Mouse (Mus musculus) megakaryocyte, embryonic 14.5 days (primary cell): ENCODE measurements around the gene Agxt. TPM values are rescaled to one million over a fixed set of nuclear protein-coding genes. Genes with fewer than 3 reads are reported as not detected.

Experiments used
- H3K27me3 ChIP-seq: replicated peaks from 2 replicates; pipeline ENCODE3; 2012; ENCODE audit warnings: inconsistent platforms
- H3K36me3 ChIP-seq: replicated peaks from 2 replicates; pipeline ENCODE3; 2012; ENCODE audit warnings: low read length, inconsistent platforms, mixed read lengths
- H3K4me1 ChIP-seq: 2 replicates; pipeline ENCODE4 v1.6.1; 2012; ENCODE audit warnings: inconsistent platforms
- H3K4me3 ChIP-seq: replicated peaks from 2 replicates; pipeline ENCODE3; 2012; ENCODE audit warnings: moderate library complexity, mild to moderate bottlenecking, inconsistent platforms
- H3K9me3 ChIP-seq: 2 replicates; pipeline ENCODE4 v1.6.1; 2012; ENCODE audit warnings: inconsistent platforms
- FLI1 ChIP-seq: IDR thresholded peaks from 2 replicates; pipeline ENCODE4 v1.6.1; 2012; ENCODE audit warnings: low read length, inconsistent platforms, mixed read lengths
- GATA1 ChIP-seq: IDR thresholded peaks from 3 replicates; pipeline ENCODE4 v1.6.1; 2012; ENCODE audit warnings: mixed read lengths, low read length, inconsistent platforms, borderline replicate concordance
- polyA plus RNA-seq: library from polyadenylated mRNA; stranded (reverse); fragments of >175 nt; gene quantifications from 2 replicates; pipeline ENCODE4 v1.2.3, GENCODE M21; 2012; ENCODE audit warnings: low replicate concordance; ENCODE audit not compliant: insufficient read depth

The Agxt gene
- polyA plus RNA-seq, 1 experiment, result not detected

DNA sequence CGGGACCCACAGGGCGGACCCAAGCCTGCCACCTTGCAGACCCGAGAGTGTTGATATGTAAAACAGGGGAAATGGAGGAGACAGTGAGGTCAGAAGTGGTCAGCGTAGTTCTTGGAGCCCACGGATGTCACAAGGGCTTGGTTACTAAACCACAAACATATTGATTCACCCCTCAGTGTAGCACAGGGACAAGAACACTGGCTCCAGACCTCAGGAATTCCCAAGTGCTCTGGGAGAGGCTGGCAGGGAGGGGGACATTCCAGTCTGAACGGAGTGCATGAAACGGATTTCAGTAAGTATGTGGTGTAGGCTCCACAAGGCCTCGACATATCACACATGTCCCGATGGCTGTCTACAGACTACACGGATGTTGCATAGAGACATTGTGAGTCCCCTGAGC, 26.9 kb downstream of the Agxt start:
- Histone ChIP-seq H3K4me3 (no peak overlapping the region), H3K36me3 (no peaks in the 10 kb centered on the region), H3K9me3 (no peaks in the 10 kb centered on the region), H3K4me1 (peaks cover 4% of the 10 kb centered on the region; the same call in 1 of the 2 replicates), H3K27me3 (peaks cover 65% of the 10 kb centered on the region)
- TF ChIP-seq GATA1, result no peak
- no peak for TF ChIP-seq FLI1

DNA sequence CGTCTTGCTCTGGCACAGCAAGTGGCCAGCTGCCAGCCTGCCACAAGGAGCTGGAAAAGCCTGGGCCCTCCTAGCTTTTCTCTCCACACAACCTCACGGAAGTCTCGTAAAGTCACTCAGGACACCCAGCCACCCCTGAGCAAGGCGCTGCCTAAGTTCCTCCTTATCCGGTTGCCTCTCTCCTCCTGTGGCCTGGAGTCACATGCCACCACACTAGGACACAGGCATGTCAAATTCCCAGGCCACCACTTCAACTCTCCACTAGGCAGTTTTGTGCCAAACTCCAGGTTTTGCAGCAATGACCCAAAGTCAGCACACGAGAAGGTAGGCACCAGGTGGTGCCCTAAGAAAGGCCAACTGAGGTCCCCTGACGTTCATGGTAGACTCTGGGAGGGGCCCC, 27.5 kb downstream of the Agxt start:
- H3K4me3 ChIP-seq, result no peak overlapping the region
- TF ChIP-seq FLI1, result no peak
- TF ChIP-seq GATA1, result no peak
- no peaks in the 10 kb centered on the region for H3K9me3 ChIP-seq
- H3K36me3 ChIP-seq, result no peaks in the 10 kb centered on the region
- peaks cover 4% of the 10 kb centered on the region; the same call in 1 of the 2 replicates for H3K4me1 ChIP-seq
- H3K27me3 ChIP-seq, result peaks cover 63% of the 10 kb centered on the region

DNA sequence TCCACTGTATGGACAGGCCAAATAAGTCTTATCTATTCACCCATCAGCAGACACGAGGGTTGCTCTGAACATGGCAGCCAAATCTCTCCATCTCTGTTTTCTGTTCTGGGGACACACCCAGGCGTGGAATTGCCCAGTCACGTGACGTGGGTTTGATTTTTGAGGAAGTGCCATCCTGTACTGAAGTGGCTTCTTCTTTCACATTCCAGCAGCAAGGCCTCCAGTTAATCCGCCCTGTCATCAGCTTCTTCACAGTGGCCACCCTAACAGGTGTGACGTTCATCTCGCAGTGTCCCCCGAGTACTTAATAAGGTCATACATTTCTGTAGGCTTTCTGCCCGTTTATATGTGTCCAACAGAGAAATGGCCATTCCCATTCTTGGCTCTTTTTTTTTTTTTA, 30.4 kb downstream of the Agxt start:
- no peak for TF ChIP-seq GATA1
- peaks cover 4% of the 10 kb centered on the region; the same call in 1 of the 2 replicates for H3K4me1 ChIP-seq
- no peaks in the 10 kb centered on the region for H3K36me3 ChIP-seq
- H3K27me3 ChIP-seq, result peaks cover 70% of the 10 kb centered on the region
- H3K9me3 ChIP-seq, result no peaks in the 10 kb centered on the region
- H3K4me3 ChIP-seq, result no peak overlapping the region

- no peak overlapping the region for H3K4me3 ChIP-seq
- peaks cover 4% of the 10 kb centered on the region; the same call in 1 of the 2 replicates for H3K4me1 ChIP-seq
- TF ChIP-seq FLI1, result no peak
- TF ChIP-seq GATA1, result no peak
- H3K27me3 ChIP-seq, result peaks cover 68% of the 10 kb centered on the region
- H3K36me3 ChIP-seq, result no peaks in the 10 kb centered on the region
- no peaks in the 10 kb centered on the region for H3K9me3 ChIP-seq
Observed at GRCm38 (mm10) chr1:93166346-93167079, 31.5 kb downstream of the Agxt start.

GRCm38 (mm10) chr1:93168295-93168775, 33.3 kb downstream of the Agxt start, which contains the start of gene Crocc2:
Crocc2 (plus strand) TSS chr1:93168725.
- Histone ChIP-seq H3K36me3 (no peaks in the 10 kb centered on the region), H3K27me3 (peaks cover 72% of the 10 kb centered on the region), H3K4me1 (peaks cover 6% of the 10 kb centered on the region), H3K9me3 (no peaks in the 10 kb centered on the region), H3K4me3 (no peak within 1 kb of the TSS)
- TF ChIP-seq GATA1 (no peak), FLI1 (no peak)

- Histone ChIP-seq H3K4me1 (peaks cover 12% of the 10 kb centered on the region), H3K36me3 (no peaks in the 10 kb centered on the region), H3K27me3 (peaks cover 83% of the 10 kb centered on the region), H3K4me3 (no peak overlapping the region), H3K9me3 (no peaks in the 10 kb centered on the region)
- TF ChIP-seq GATA1, result no peak
- no peak for TF ChIP-seq FLI1
Observed at GRCm38 (mm10) chr1:93173665-93174064, 38.6 kb downstream of the Agxt start.

GRCm38 (mm10) chr1:93174399-93174798, 39.4 kb downstream of the Agxt start:
- no peak for TF ChIP-seq GATA1
- no peak for TF ChIP-seq FLI1
- peaks cover 12% of the 10 kb centered on the region for H3K4me1 ChIP-seq
- no peaks in the 10 kb centered on the region for H3K36me3 ChIP-seq
- peaks cover 84% of the 10 kb centered on the region for H3K27me3 ChIP-seq
- no peaks in the 10 kb centered on the region for H3K9me3 ChIP-seq
- no peak overlapping the region for H3K4me3 ChIP-seq

DNA sequence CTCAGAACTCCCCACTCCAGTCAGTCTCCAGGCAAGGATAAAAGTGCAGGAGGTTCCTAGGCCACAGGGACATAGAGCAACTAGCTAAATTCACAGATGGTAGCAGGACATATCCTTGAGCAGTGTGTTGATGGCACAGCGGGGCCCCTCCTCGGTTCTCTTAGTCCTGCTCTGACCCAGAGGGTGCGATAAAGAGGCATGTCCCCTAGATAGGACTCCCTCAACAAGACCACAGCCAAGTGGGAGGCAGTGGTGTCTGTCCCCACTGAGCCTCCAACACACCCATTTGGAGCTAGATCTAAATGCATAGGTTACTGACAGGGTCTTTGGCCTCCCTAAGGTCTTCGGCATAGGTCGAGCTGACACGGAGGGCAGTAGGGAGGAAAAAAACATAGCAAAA, 40.8 kb downstream of the Agxt start:
- H3K36me3 ChIP-seq, result no peaks in the 10 kb centered on the region
- no peak overlapping the region for H3K4me3 ChIP-seq
- H3K27me3 ChIP-seq, result peaks cover 87% of the 10 kb centered on the region
- TF ChIP-seq FLI1 (no peak), GATA1 (no peak)
- no peaks in the 10 kb centered on the region for H3K9me3 ChIP-seq
- peaks cover 12% of the 10 kb centered on the region for H3K4me1 ChIP-seq

GRCm38 (mm10) chr1:93176525-93177332, 41.7 kb downstream of the Agxt start:
- peaks cover 88% of the 10 kb centered on the region for H3K27me3 ChIP-seq
- TF ChIP-seq FLI1 (no peak), GATA1 (no peak)
- H3K4me1 ChIP-seq, result peaks cover 12% of the 10 kb centered on the region
- no peak overlapping the region for H3K4me3 ChIP-seq
- H3K36me3 ChIP-seq, result no peaks in the 10 kb centered on the region
- no peaks in the 10 kb centered on the region for H3K9me3 ChIP-seq

GRCm38 (mm10) chr1:93182281-93182680, 47.2 kb downstream of the Agxt start:
- H3K36me3 ChIP-seq, result no peaks in the 10 kb centered on the region
- H3K4me1 ChIP-seq, result no peaks in the 10 kb centered on the region
- no peak overlapping the region for H3K4me3 ChIP-seq
- TF ChIP-seq FLI1, result no peak
- TF ChIP-seq GATA1, result no peak
- peaks cover 62% of the 10 kb centered on the region for H3K27me3 ChIP-seq
- H3K9me3 ChIP-seq, result no peaks in the 10 kb centered on the region
